Mouse (Mus musculus) hindbrain, embryonic 11.5 days (tissue): ENCODE data around the gene Hist1h1t. TPM values are rescaled to one million over a fixed set of nuclear protein-coding genes. Genes with fewer than 3 reads are reported as not detected.
"Not testable (repeated sequence)": the region's sequence is repeated elsewhere in the genome, so short reads cannot be mapped to it uniquely, and the experiment has no call there.

Experiments
- ATAC-seq: fragments of 200-750 bp; cut with Nextera tagmentation; 2 replicates; pipeline ENCODE4 v1.8.0; 2017; ENCODE audit warnings: mild to moderate bottlenecking, moderate TSS enrichment, moderate library complexity; ENCODE audit not compliant: low FRiP score
- DNase-seq: peaks from one replicate; pipeline ENCODE4 v3.0.0-alpha.2; 2015; ENCODE audit warnings: low spot score
- H3K27ac ChIP-seq: fragments of 300-500 bp; sonication (generic); 2 replicates; pipeline ENCODE4 v1.5.1; 2014; ENCODE audit warnings: mild to moderate bottlenecking, low read depth, low read length
- H3K27me3 ChIP-seq: fragments of 300-500 bp; sonication (generic); 2 replicates; pipeline ENCODE4 v1.6.1; 2014; ENCODE audit warnings: mild to moderate bottlenecking, low read length, moderate library complexity, mixed read lengths; ENCODE audit not compliant: control insufficient read depth, insufficient read depth
- H3K36me3 ChIP-seq: fragments of 300-500 bp; sonication (generic); 2 replicates; pipeline ENCODE4 v1.6.1; 2014; ENCODE audit warnings: mild to moderate bottlenecking, low read length, moderate library complexity, mixed read lengths; ENCODE audit not compliant: control insufficient read depth, insufficient read depth
- H3K4me1 ChIP-seq: fragments of 300-500 bp; sonication (generic); replicated peaks from 2 replicates; pipeline ENCODE4 v1.6.1; 2014; ENCODE audit warnings: low read length, mixed read lengths; ENCODE audit not compliant: control insufficient read depth, insufficient read depth
- H3K4me2 ChIP-seq: fragments of 300-500 bp; sonication (generic); replicated peaks from 2 replicates; pipeline ENCODE4 v1.6.1; 2014; ENCODE audit warnings: mild to moderate bottlenecking, low read depth, low read length
- H3K4me3 ChIP-seq: fragments of 300-500 bp; sonication (generic); 2 replicates; pipeline ENCODE4 v1.5.1; 2014; ENCODE audit warnings: low read depth, low read length
- H3K9ac ChIP-seq: fragments of 300-500 bp; sonication (generic); 2 replicates; pipeline ENCODE4 v1.6.1; 2014; ENCODE audit warnings: low read depth, low read length
- H3K9me3 ChIP-seq: fragments of 300-500 bp; sonication (generic); 2 replicates; pipeline ENCODE4 v1.6.1; 2016; ENCODE audit warnings: low read length; ENCODE audit not compliant: control insufficient read depth
- whole genome bisulfite sequencing: fragments of 180-500 bp; shearing (Covaris S2); extraction: QIAGEN DNeasy Blood & Tissue Kit; methylation state at CpG from one replicate; pipeline ENCODE4 v1.1.7; 2014; 5-methylcytosine and 5-hydroxymethylcytosine counted together
- polyA plus RNA-seq: library from polyadenylated mRNA; unstranded; fragments of >200 nt; fragmentation: Nextera tagmentation; extraction: Ambion mirVana; gene quantifications from 2 replicates; pipeline ENCODE4 v1.2.1, GENCODE M21; 2014

The Hist1h1t gene
- 0.17 TPM in 1 of 2 replicates, not detected in the other for polyA plus RNA-seq

GRCm38 (mm10) chr13:23695514-23695913 lies at the start of gene Hist1h1t:
Gene Hist1h1t, plus strand, starts transcription at chr13:23695814.
- ATAC-seq (no peak), DNase-seq (no peak)
- H3K27ac ChIP-seq, result no peak within 1 kb of the TSS
- H3K4me2 ChIP-seq, result no peak within 1 kb of the TSS
- H3K27me3 ChIP-seq, result no peaks in the 10 kb centered on the region
- 48% methylated on average over 13 of the region's 13 CpGs for WGBS
- no peak within 1 kb of the TSS for H3K9ac ChIP-seq
- H3K4me1 ChIP-seq, result no peaks in the 10 kb centered on the region
- no peak within 1 kb of the TSS for H3K4me3 ChIP-seq
- H3K9me3 ChIP-seq, result no peaks in the 10 kb centered on the region
- no peaks in the 10 kb centered on the region for H3K36me3 ChIP-seq

- 77% methylated on average over 6 of the region's 6 CpGs for WGBS
- ATAC-seq, result no peak
- Histone ChIP-seq H3K9ac (no peak overlapping the region), H3K27me3 (no peaks in the 10 kb centered on the region), H3K4me3 (no peak overlapping the region), H3K27ac (no peak overlapping the region), H3K9me3 (no peaks in the 10 kb centered on the region), H3K4me2 (no peak overlapping the region), H3K4me1 (no peaks in the 10 kb centered on the region), H3K36me3 (no peaks in the 10 kb centered on the region)
- DNase-seq, result no peak
Observed at GRCm38 (mm10) chr13:23659636-23660366, 35.8 kb upstream of the Hist1h1t start.

- Histone ChIP-seq H3K36me3 (no peaks in the 10 kb centered on the region), H3K9me3 (no peaks in the 10 kb centered on the region), H3K27ac (no peak overlapping the region), H3K4me2 (no peak overlapping the region), H3K27me3 (no peaks in the 10 kb centered on the region), H3K4me3 (no peak overlapping the region), H3K4me1 (no peaks in the 10 kb centered on the region), H3K9ac (no peak overlapping the region)
- WGBS, result 84% methylated on average over 3 of the region's 3 CpGs
- no peak for ATAC-seq
- no peak for DNase-seq
Observed at GRCm38 (mm10) chr13:23662536-23662935, 33.1 kb upstream of the Hist1h1t start.

- H3K9me3 ChIP-seq, result no peaks in the 10 kb centered on the region
- no peaks in the 10 kb centered on the region for H3K27me3 ChIP-seq
- no peak overlapping the region for H3K4me2 ChIP-seq
- H3K27ac ChIP-seq, result no peak overlapping the region
- no peak for ATAC-seq
- no peaks in the 10 kb centered on the region for H3K36me3 ChIP-seq
- H3K4me3 ChIP-seq, result no peak overlapping the region
- 84% methylated on average over 6 of the region's 6 CpGs for WGBS
- no peak overlapping the region for H3K9ac ChIP-seq
- H3K4me1 ChIP-seq, result peaks cover 2% of the 10 kb centered on the region; the same call in 1 of the 2 replicates
- no peak for DNase-seq
Observed at GRCm38 (mm10) chr13:23681990-23682582, 13.5 kb upstream of the Hist1h1t start.

- Histone ChIP-seq H3K9ac (peak overlapping the region; percentile 54; the same call in 1 of the 2 replicates), H3K27ac (peak overlapping the region; percentile 95; the same call in 1 of the 2 replicates), H3K36me3 (no peaks in the 10 kb centered on the region), H3K4me3 (no peak overlapping the region; the same call in 1 of the 2 replicates), H3K4me2 (peak overlapping the region; percentile 46), H3K27me3 (no peaks in the 10 kb centered on the region), H3K9me3 (no peaks in the 10 kb centered on the region), H3K4me1 (peaks cover 2% of the 10 kb centered on the region; the same call in 1 of the 2 replicates)
- peak; percentile 35 for DNase-seq
- WGBS, result 67% methylated on average over 1 of the region's 1 CpGs
- ATAC-seq, result no peak
Observed at GRCm38 (mm10) chr13:23682623-23682946, 13.0 kb upstream of the Hist1h1t start.

GRCm38 (mm10) chr13:23682947-23683754 lies 12.5 kb upstream of the Hist1h1t start:
- Histone ChIP-seq H3K4me3 (peak overlapping the region; percentile 34), H3K4me2 (peak overlapping the region; percentile 46), H3K9ac (peak overlapping the region; percentile 54), H3K27ac (peak overlapping the region; percentile 95)
- 15% methylated on average over 13 of the region's 30 CpGs for WGBS
- not testable (repeated sequence) for H3K27me3 ChIP-seq, H3K36me3 ChIP-seq, H3K9me3 ChIP-seq, H3K4me1 ChIP-seq
- ATAC-seq, result peak; percentile 56
- DNase-seq, result peak; percentile 43

GRCm38 (mm10) chr13:23683755-23684281 lies 11.8 kb upstream of the Hist1h1t start, which contains the start of the genes Hist1h2ac and Hist1h2bc:
Gene Hist1h2ac, minus strand, starts transcription at chr13:23683948.
Gene Hist1h2bc, plus strand, starts transcription at chr13:23684199.
- H3K4me2 ChIP-seq, result peak within 1 kb of the TSS; percentile 76
- no peaks in the 10 kb centered on the region for H3K27me3 ChIP-seq
- no peaks in the 10 kb centered on the region for H3K9me3 ChIP-seq
- H3K4me3 ChIP-seq, result peak within 1 kb of the TSS; percentile 43
- H3K27ac ChIP-seq, result peak within 1 kb of the TSS; percentile 95
- peak within 1 kb of the TSS; percentile 66 for H3K9ac ChIP-seq
- peak; percentile 99 for ATAC-seq
- H3K36me3 ChIP-seq, result no peaks in the 10 kb centered on the region
- DNase-seq, result peak; percentile 89
- H3K4me1 ChIP-seq, result peaks cover 2% of the 10 kb centered on the region; the same call in 1 of the 2 replicates
- 0% methylated on average over 29 of the region's 32 CpGs for WGBS

GRCm38 (mm10) chr13:23684295-23684945 lies 11.2 kb upstream of the Hist1h1t start:
- H3K36me3 ChIP-seq, H3K9me3 ChIP-seq, H3K27me3 ChIP-seq, H3K4me1 ChIP-seq: not testable (repeated sequence)
- H3K4me2 ChIP-seq, result peak overlapping the region; percentile 76
- H3K4me3 ChIP-seq, result peak overlapping the region; percentile 43
- peak; percentile 82 for DNase-seq
- H3K27ac ChIP-seq, result peak overlapping the region; percentile 95
- peak; percentile 57 for ATAC-seq
- peak overlapping the region; percentile 66 for H3K9ac ChIP-seq
- under 1% methylated on average over 10 of the region's 37 CpGs for WGBS
